Mouse (Mus musculus) neural tube, embryonic 13.5 days (tissue): Measurements from ENCODE around the gene Gm20509. TPM values are rescaled to one million over a fixed set of nuclear protein-coding genes. Genes with fewer than 3 reads are reported as not detected.
"Not testable (repeated sequence)": the region's sequence is repeated elsewhere in the genome, so short reads cannot be mapped to it uniquely, and the experiment has no call there.

ENCODE experiments used
- ATAC-seq: fragments of 200-750 bp; cut with Nextera tagmentation; 2 replicates; pipeline ENCODE4 v1.8.0; 2017; ENCODE audit warnings: low read depth, mild to moderate bottlenecking, moderate TSS enrichment, moderate library complexity
- H3K27ac ChIP-seq: fragments of 300-500 bp; sonication (generic); replicated peaks from 2 replicates; pipeline ENCODE4 v1.5.1; 2015; ENCODE audit warnings: moderate library complexity, mild to moderate bottlenecking, inconsistent platforms
- H3K27me3 ChIP-seq: fragments of 300-500 bp; sonication (generic); 2 replicates; pipeline ENCODE4 v1.6.1; 2015; ENCODE audit warnings: mild to moderate bottlenecking, inconsistent platforms
- H3K36me3 ChIP-seq: fragments of 300-500 bp; sonication (generic); 2 replicates; pipeline ENCODE4 v1.6.1; 2015; ENCODE audit warnings: mild to moderate bottlenecking, inconsistent platforms
- H3K4me1 ChIP-seq: fragments of 300-500 bp; sonication (generic); replicated peaks from 2 replicates; pipeline ENCODE4 v1.6.1; 2015; ENCODE audit warnings: inconsistent platforms
- H3K4me2 ChIP-seq: fragments of 300-500 bp; sonication (generic); 2 replicates; pipeline ENCODE4 v1.6.1; 2015; ENCODE audit warnings: inconsistent platforms, mild to moderate bottlenecking, moderate library complexity
- H3K4me3 ChIP-seq: fragments of 300-500 bp; sonication (generic); 2 replicates; pipeline ENCODE4 v1.5.1; 2015; ENCODE audit warnings: mild to moderate bottlenecking, inconsistent platforms
- H3K9ac ChIP-seq: fragments of 300-500 bp; sonication (generic); 2 replicates; pipeline ENCODE4 v1.6.1; 2015; ENCODE audit warnings: moderate library complexity, mild to moderate bottlenecking, inconsistent platforms
- H3K9me3 ChIP-seq: fragments of 300-500 bp; sonication (generic); 2 replicates; pipeline ENCODE4 v1.6.1; 2016; ENCODE audit warnings: inconsistent platforms
- WGBS: fragments of 180-500 bp; shearing (Covaris S2); methylation state at CpG from one replicate; pipeline ENCODE4 v1.1.7; 2015; 5-methylcytosine and 5-hydroxymethylcytosine counted together
- polyA plus RNA-seq: library from polyadenylated mRNA; unstranded; fragments of >200 nt; fragmentation: Nextera tagmentation; extraction: Ambion mirVana; gene quantifications from 2 replicates; pipeline ENCODE4 v1.2.1, GENCODE M21; 2015

Gm20509 gene
- not detected in 2 replicates for polyA plus RNA-seq

GRCm38 (mm10) chr9:73102181-73102580 lies at the start of gene Gm20509:
Gene Gm20509 (plus strand): TSS chr9:73102470.
- peaks cover 47% of the 10 kb centered on the region for H3K27me3 ChIP-seq
- WGBS = 95% methylated on average over 4 of the region's 4 CpGs
- no peaks in the 10 kb centered on the region for H3K9me3 ChIP-seq
- ATAC-seq = no peak
- peaks cover 6% of the 10 kb centered on the region for H3K4me1 ChIP-seq
- no peak within 1 kb of the TSS for H3K27ac ChIP-seq
- H3K36me3 ChIP-seq = no peaks in the 10 kb centered on the region
- peak within 1 kb of the TSS; percentile 67 for H3K9ac ChIP-seq
- peak within 1 kb of the TSS; percentile 76 for H3K4me2 ChIP-seq
- H3K4me3 ChIP-seq = peak within 1 kb of the TSS; percentile 46

- whole genome bisulfite sequencing = 74% methylated on average over 10 of the region's 10 CpGs
- Histone ChIP-seq H3K36me3 (no peaks in the 10 kb centered on the region), H3K27ac (no peak overlapping the region), H3K4me2 (no peak overlapping the region), H3K9me3 (no peaks in the 10 kb centered on the region), H3K27me3 (no peaks in the 10 kb centered on the region), H3K9ac (no peak overlapping the region), H3K4me3 (no peak overlapping the region), H3K4me1 (no peaks in the 10 kb centered on the region)
- ATAC-seq = no peak
These were observed 46.8 kb upstream of the Gm20509 start for GRCm38 (mm10) chr9:73055441-73055911.

- Histone ChIP-seq H3K4me2 (no peak overlapping the region), H3K4me3 (no peak overlapping the region), H3K9me3 (no peaks in the 10 kb centered on the region), H3K27ac (no peak overlapping the region), H3K36me3 (no peaks in the 10 kb centered on the region), H3K9ac (no peak overlapping the region), H3K4me1 (peaks cover 9% of the 10 kb centered on the region), H3K27me3 (no peaks in the 10 kb centered on the region)
- ATAC-seq = no peak
- WGBS = 94% methylated on average over 4 of the region's 4 CpGs
These were observed 43.0 kb upstream of the Gm20509 start for GRCm38 (mm10) chr9:73059224-73059623.

- peaks cover 31% of the 10 kb centered on the region for H3K4me1 ChIP-seq
- H3K36me3 ChIP-seq = no peaks in the 10 kb centered on the region
- 26% methylated on average over 15 of the region's 15 CpGs for WGBS
- no peaks in the 10 kb centered on the region for H3K27me3 ChIP-seq
- H3K9me3 ChIP-seq = no peaks in the 10 kb centered on the region
- ATAC-seq = no peak
- no peak overlapping the region for H3K27ac ChIP-seq
- peak overlapping the region; percentile 36 for H3K4me2 ChIP-seq
- 0 out of 2 replicates have a peak overlapping the region, but pooled peaks have one; percentile 3 for H3K9ac ChIP-seq
- no peak overlapping the region for H3K4me3 ChIP-seq
These were observed 38.5 kb upstream of the Gm20509 start for GRCm38 (mm10) chr9:73063621-73064290.

GRCm38 (mm10) chr9:73067086-73067485 lies 35.2 kb upstream of the Gm20509 start:
- Histone ChIP-seq H3K4me2 (peak overlapping the region; percentile 40), H3K4me1 (peaks cover 31% of the 10 kb centered on the region), H3K9me3 (no peaks in the 10 kb centered on the region), H3K36me3 (no peaks in the 10 kb centered on the region), H3K4me3 (no peak overlapping the region), H3K27me3 (no peaks in the 10 kb centered on the region), H3K9ac (no peak overlapping the region), H3K27ac (no peak overlapping the region)
- ATAC-seq = peak; percentile 56
- 23% methylated on average over 10 of the region's 10 CpGs for WGBS

GRCm38 (mm10) chr9:73068230-73068679 lies 34.0 kb upstream of the Gm20509 start:
- Histone ChIP-seq H3K4me1 (peaks cover 30% of the 10 kb centered on the region), H3K9ac (no peak overlapping the region), H3K27me3 (no peaks in the 10 kb centered on the region), H3K36me3 (no peaks in the 10 kb centered on the region), H3K9me3 (no peaks in the 10 kb centered on the region), H3K4me2 (no peak overlapping the region), H3K27ac (peak overlapping the region; percentile 10; the same call in 1 of the 2 replicates), H3K4me3 (no peak overlapping the region)
- WGBS = 23% methylated on average over 6 of the region's 6 CpGs
- peak; percentile 81 for ATAC-seq

GRCm38 (mm10) chr9:73068688-73069087 lies 33.6 kb upstream of the Gm20509 start:
- Histone ChIP-seq H3K9ac (no peak overlapping the region), H3K4me1 (peaks cover 26% of the 10 kb centered on the region), H3K4me3 (no peak overlapping the region), H3K4me2 (no peak overlapping the region), H3K9me3 (no peaks in the 10 kb centered on the region), H3K36me3 (no peaks in the 10 kb centered on the region), H3K27me3 (no peaks in the 10 kb centered on the region), H3K27ac (no peak overlapping the region)
- no peak for ATAC-seq
- 87% methylated on average over 6 of the region's 6 CpGs for WGBS

- no peak overlapping the region for H3K27ac ChIP-seq
- no peak overlapping the region for H3K9ac ChIP-seq
- H3K27me3 ChIP-seq = no peaks in the 10 kb centered on the region
- peaks cover 22% of the 10 kb centered on the region for H3K4me1 ChIP-seq
- 74% methylated on average over 10 of the region's 10 CpGs for WGBS
- no peak for ATAC-seq
- no peak overlapping the region for H3K4me3 ChIP-seq
- H3K4me2 ChIP-seq = no peak overlapping the region
- H3K9me3 ChIP-seq = no peaks in the 10 kb centered on the region
- H3K36me3 ChIP-seq = no peaks in the 10 kb centered on the region
These were observed 31.2 kb upstream of the Gm20509 start for GRCm38 (mm10) chr9:73070971-73071659.

- no peaks in the 10 kb centered on the region for H3K9me3 ChIP-seq
- no peaks in the 10 kb centered on the region for H3K27me3 ChIP-seq
- no peak overlapping the region for H3K9ac ChIP-seq
- peaks cover 13% of the 10 kb centered on the region for H3K4me1 ChIP-seq
- no peak overlapping the region for H3K4me3 ChIP-seq
- no peak overlapping the region for H3K4me2 ChIP-seq
- 83% methylated on average over 8 of the region's 8 CpGs for WGBS
- H3K27ac ChIP-seq = no peak overlapping the region
- ATAC-seq = no peak
- H3K36me3 ChIP-seq = no peaks in the 10 kb centered on the region
These were observed 29.8 kb upstream of the Gm20509 start for GRCm38 (mm10) chr9:73072426-73072825.

GRCm38 (mm10) chr9:73073169-73073568 lies 29.1 kb upstream of the Gm20509 start:
- Histone ChIP-seq H3K9ac (no peak overlapping the region), H3K36me3 (no peaks in the 10 kb centered on the region), H3K9me3 (no peaks in the 10 kb centered on the region), H3K4me3 (no peak overlapping the region), H3K4me2 (no peak overlapping the region), H3K27ac (no peak overlapping the region), H3K4me1 (peaks cover 6% of the 10 kb centered on the region), H3K27me3 (no peaks in the 10 kb centered on the region)
- ATAC-seq = no peak
- WGBS = over 99% methylated on average over 5 of the region's 5 CpGs

GRCm38 (mm10) chr9:73079349-73079748 lies 22.9 kb upstream of the Gm20509 start:
- H3K4me2 ChIP-seq, H3K27ac ChIP-seq, H3K9ac ChIP-seq, H3K36me3 ChIP-seq, H3K4me1 ChIP-seq, ATAC-seq, H3K27me3 ChIP-seq, H3K9me3 ChIP-seq, H3K4me3 ChIP-seq: not testable (repeated sequence)
- WGBS = 88% methylated on average over 11 of the region's 12 CpGs

GRCm38 (mm10) chr9:73079801-73080325 lies 22.4 kb upstream of the Gm20509 start:
- Histone ChIP-seq H3K36me3 (no peaks in the 10 kb centered on the region), H3K9me3 (no peaks in the 10 kb centered on the region), H3K4me1 (no peaks in the 10 kb centered on the region), H3K27me3 (no peaks in the 10 kb centered on the region), H3K4me2 (no peak overlapping the region), H3K27ac (no peak overlapping the region), H3K9ac (no peak overlapping the region), H3K4me3 (no peak overlapping the region)
- 32% methylated on average over 7 of the region's 7 CpGs for WGBS
- no peak for ATAC-seq
